Mouse (Mus musculus) c-Kit-positive CD71-positive TER-119-positive erythroid progenitor cells, embryonic 14.5 days (primary cell): ENCODE results near the gene 1700020N01Rik.

ENCODE experiments used
- DNase-seq: peaks from one replicate; pipeline ENCODE4 v3.0.0-alpha.2; 2013; ENCODE audit warnings: low spot score

The 1700020N01Rik gene

DNA sequence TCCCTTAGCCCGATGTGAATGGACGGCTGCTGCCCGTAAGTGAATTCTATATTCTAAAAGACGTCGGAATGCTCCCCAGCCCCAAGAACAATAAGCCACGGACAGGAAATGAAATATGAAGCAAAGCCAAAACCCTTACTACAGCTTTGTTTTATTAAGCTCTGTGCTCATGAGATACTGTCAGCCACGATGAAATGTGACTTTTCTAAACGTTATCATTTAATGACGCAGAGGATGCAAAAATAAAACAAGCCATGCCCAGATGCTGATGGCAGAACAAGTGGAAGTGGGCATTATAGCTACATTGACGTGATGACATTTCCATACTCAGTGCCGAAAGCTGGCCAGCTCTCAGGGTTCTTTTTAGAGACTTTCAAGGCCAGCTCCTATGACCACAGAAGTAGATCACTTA is 76.8 kb downstream of the 1700020N01Rik start:
- no peak for DNase-seq

DNA sequence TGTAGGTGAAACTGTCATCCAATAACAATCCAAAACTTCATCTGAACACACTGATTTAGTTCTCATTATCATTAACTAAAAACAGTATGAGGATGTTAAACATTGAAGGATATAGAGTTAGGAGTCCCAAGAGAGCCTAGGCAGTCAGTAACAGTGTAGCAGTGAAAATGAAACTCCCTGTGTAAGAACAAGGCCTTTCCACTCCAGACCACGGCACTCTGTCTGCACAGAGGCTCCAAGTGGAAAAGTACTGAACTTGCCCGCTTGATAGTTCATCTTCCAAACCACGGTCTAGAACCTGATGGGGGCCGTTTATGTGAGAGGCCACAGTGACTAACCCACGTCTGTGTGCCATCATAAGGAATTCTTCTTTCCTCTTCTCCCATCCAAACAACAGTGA is 77.2 kb downstream of the 1700020N01Rik start:
- DNase-seq: no peak
